Mouse (Mus musculus) spleen, adult 2 months (tissue): Measurements from ENCODE around the gene Fabp3. TPM values are rescaled to one million over a fixed set of nuclear protein-coding genes. Genes with fewer than 3 reads are reported as not detected.

ENCODE experiments used
- DNase-seq, 2 experiments: peaks; one replicate each; pipeline versions ENCODE4 v3.0.0 to v3.0.0-alpha.2; 2012 to 2021; ENCODE audit warnings: low spot score in 2 of 2, low read depth in 1 of 2
- H3K27ac ChIP-seq: fragments of 200-500 bp; 2 replicates; pipeline ENCODE4 v1.5.1; 2012; ENCODE audit warnings: low read length, inconsistent platforms; ENCODE audit not compliant: insufficient read depth
- H3K27me3 ChIP-seq: fragments of 200-500 bp; 2 replicates; pipeline ENCODE4 v1.6.1; 2012; ENCODE audit warnings: mild to moderate bottlenecking, moderate library complexity, low read length, inconsistent platforms; ENCODE audit not compliant: control insufficient read depth, insufficient read depth
- H3K36me3 ChIP-seq: fragments of 200-500 bp; 2 replicates; pipeline ENCODE4 v1.6.1; 2012; ENCODE audit warnings: mild to moderate bottlenecking, low read length, inconsistent platforms; ENCODE audit not compliant: control insufficient read depth, insufficient read depth
- H3K4me1 ChIP-seq: fragments of 200-500 bp; 2 replicates; pipeline ENCODE4 v1.6.1; 2011; ENCODE audit warnings: inconsistent platforms; ENCODE audit not compliant: control insufficient read depth, insufficient read depth, insufficient read length
- H3K4me3 ChIP-seq: fragments of 200-500 bp; 2 replicates; pipeline ENCODE4 v1.5.1; 2011; ENCODE audit warnings: mild to moderate bottlenecking, inconsistent platforms; ENCODE audit not compliant: insufficient read depth, insufficient read length; ENCODE audit errors: extremely low read depth
- CTCF ChIP-seq: fragments of 200-500 bp; IDR thresholded peaks from 2 replicates; pipeline ENCODE4 v1.5.1; 2011; ENCODE audit warnings: mild to moderate bottlenecking, inconsistent platforms; ENCODE audit not compliant: insufficient read depth, insufficient read length, insufficient replicate concordance; ENCODE audit errors: extremely low read depth
- POLR2A ChIP-seq: fragments of 200-500 bp; IDR thresholded peaks from 2 replicates; pipeline ENCODE4 v1.6.1; 2011; ENCODE audit warnings: low read depth, low read length, inconsistent platforms
- WGBS: fragments of 180-500 bp; shearing (Covaris S2); methylation state at CpG from one replicate; pipeline ENCODE4 v1.1.7; 2018; 5-methylcytosine and 5-hydroxymethylcytosine counted together
- polyA plus RNA-seq: library from polyadenylated mRNA; depleted of rRNA; stranded (reverse); fragments of >200 nt; gene quantifications from 2 replicates; pipeline ENCODE4 v1.2.3, GENCODE M21; 2012; rRNA removed

Fabp3 gene
- polyA plus RNA-seq, 1 experiment, result 0.54 TPM

GRCm38 (mm10) chr4:130350690-130351422, 42.5 kb downstream of the Fabp3 start:
- Histone ChIP-seq H3K4me1 (no peaks in the 10 kb centered on the region), H3K27ac (no peak overlapping the region), H3K27me3 (no peaks in the 10 kb centered on the region), H3K36me3 (peaks cover 28% of the 10 kb centered on the region), H3K4me3 (no peak overlapping the region)
- TF ChIP-seq POLR2A (no peak), CTCF (no peak)
- 91% methylated on average over 16 of the region's 16 CpGs for WGBS
- DNase-seq, result no peak

GRCm38 (mm10) chr4:130352588-130352987, 44.2 kb downstream of the Fabp3 start:
- TF ChIP-seq POLR2A, result no peak
- no peak for TF ChIP-seq CTCF

GRCm38 (mm10) chr4:130357946-130358345, 49.6 kb downstream of the Fabp3 start:
- Histone ChIP-seq H3K4me3 (no peak overlapping the region), H3K36me3 (peaks cover 5% of the 10 kb centered on the region), H3K27ac (no peak overlapping the region)

More at GRCm38 (mm10) chr4:130352588-130352987, 44.2 kb downstream of the Fabp3 start:
- H3K27me3 ChIP-seq, result no peaks in the 10 kb centered on the region
- DNase-seq, result no peak
- H3K36me3 ChIP-seq, result peaks cover 26% of the 10 kb centered on the region
- H3K4me3 ChIP-seq, result no peak overlapping the region
- H3K27ac ChIP-seq, result no peak overlapping the region
- WGBS, result 90% methylated on average over 7 of the region's 7 CpGs
- no peaks in the 10 kb centered on the region for H3K4me1 ChIP-seq

GRCm38 (mm10) chr4:130359486-130360237, 51.3 kb downstream of the Fabp3 start, which contains the start of the genes Zcchc17 and Snrnp40:
TSS of gene Zcchc17 (minus strand) at chr4:130359943.
TSS of gene Snrnp40 (plus strand) at chr4:130360132.
- peaks cover 4% of the 10 kb centered on the region; the same call in 1 of the 2 replicates for H3K36me3 ChIP-seq
- H3K4me3 ChIP-seq, result peak within 1 kb of the TSS; percentile 91
- under 1% methylated on average over 49 of the region's 49 CpGs for WGBS
- peak; percentile 99 for DNase-seq
- H3K4me1 ChIP-seq, result peaks cover 2% of the 10 kb centered on the region; the same call in 1 of the 2 replicates
- H3K27me3 ChIP-seq, result no peaks in the 10 kb centered on the region
- peak within 1 kb of the TSS; percentile 68 for H3K27ac ChIP-seq
- no peak for TF ChIP-seq CTCF
- peak; percentile 73 for TF ChIP-seq POLR2A

More at GRCm38 (mm10) chr4:130357946-130358345, 49.6 kb downstream of the Fabp3 start:
- TF ChIP-seq CTCF (no peak), POLR2A (no peak)
- no peak for DNase-seq
- Histone ChIP-seq H3K4me1 (peaks cover 2% of the 10 kb centered on the region; the same call in 1 of the 2 replicates), H3K27me3 (no peaks in the 10 kb centered on the region)

- TF ChIP-seq CTCF (no peak), POLR2A (no peak; the same call in 1 of the 2 replicates)
- Histone ChIP-seq H3K4me1 (peaks cover 2% of the 10 kb centered on the region; the same call in 1 of the 2 replicates), H3K27ac (peak overlapping the region; percentile 68), H3K4me3 (peak overlapping the region; percentile 80), H3K36me3 (peaks cover 7% of the 10 kb centered on the region), H3K27me3 (no peaks in the 10 kb centered on the region)
- DNase-seq, result no peak
- WGBS, result under 1% methylated on average over 19 of the region's 19 CpGs
Measured at GRCm38 (mm10) chr4:130360238-130360590, 51.8 kb downstream of the Fabp3 start.

Other genes with a start within 250 kb of the Fabp3 start
- 47.1 and 52.5 TPM in 2 replicates for gene Pef1, start 206.0 kb upstream of the Fabp3 start, polyA plus RNA-seq
- gene Hcrtr1, start 169.2 kb upstream of the Fabp3 start, polyA plus RNA-seq, result 0.48 and 0.67 TPM in 2 replicates
- gene Tinagl1, start 133.5 kb upstream of the Fabp3 start, polyA plus RNA-seq, result 115 and 141 TPM in 2 replicates
- gene Gm853, start 86.2 kb upstream of the Fabp3 start, polyA plus RNA-seq, result not detected in 2 replicates
- gene Serinc2, start 29.4 kb upstream of the Fabp3 start, polyA plus RNA-seq, result 0.85 and 1.5 TPM in 2 replicates
- gene Gm10570, start 79 bp downstream of the Fabp3 start, polyA plus RNA-seq, result not detected in 2 replicates
- gene Zcchc17, start 51.3 kb downstream of the Fabp3 start, polyA plus RNA-seq, result 13.0 and 13.3 TPM in 2 replicates
- gene Snrnp40, start 51.5 kb downstream of the Fabp3 start, polyA plus RNA-seq, result 30.3 and 40.3 TPM in 2 replicates